Mouse (Mus musculus) embryonic facial prominence, embryonic 13.5 days (tissue): Measurements from ENCODE around the gene Nup50. TPM values are rescaled to one million over a fixed set of nuclear protein-coding genes. Genes with fewer than 3 reads are reported as not detected.

ENCODE experiments used
- microRNA-seq: library from miRNA; unstranded; fragments of <30 nt; microRNA quantifications from one replicate; pipeline ENCODE4, GENCODE M21; 2016
- polyA plus RNA-seq: library from polyadenylated mRNA; unstranded; fragments of >200 nt; fragmentation: Nextera tagmentation; extraction: Ambion mirVana; gene quantifications from 2 replicates; pipeline ENCODE4 v1.2.1, GENCODE M21; 2015

Nup50 gene
- polyA plus RNA-seq, 1 experiment from 2014 or later = 39.7 TPM

Small RNAs within 50 kb of the gene (microRNA-seq; reads per million reads assigned to microRNA genes)
- gene Mir1249 = 13.9 reads per million, percentile 31 among the genes with 10 or more reads in this experiment

Other genes with a start within 250 kb of the Nup50 start
- 3.9 and 6.0 TPM in 2 replicates for gene Arhgap8, start 203.4 kb upstream of the Nup50 start, polyA plus RNA-seq
- gene Phf21b, start 67.4 kb upstream of the Nup50 start, polyA plus RNA-seq = 0.93 and 1.2 TPM in 2 replicates
- 1.0 and 1.1 TPM in 2 replicates for gene Gm29666, start 3.4 kb upstream of the Nup50 start, polyA plus RNA-seq
- gene 5031439G07Rik, start 65.1 kb downstream of the Nup50 start, polyA plus RNA-seq = 8.7 and 9.2 TPM in 2 replicates
- gene Upk3a, start 93.7 kb downstream of the Nup50 start, polyA plus RNA-seq = 1.1 and 1.2 TPM in 2 replicates
- gene Fam118a, start 105.5 kb downstream of the Nup50 start, polyA plus RNA-seq = 23.2 and 23.6 TPM in 2 replicates
- gene Smc1b, start 208.6 kb downstream of the Nup50 start, polyA plus RNA-seq = 0.10 and 0.27 TPM in 2 replicates
- gene Ribc2, start 208.7 kb downstream of the Nup50 start, polyA plus RNA-seq = 0.77 and 1.3 TPM in 2 replicates